Mouse (Mus musculus) activated CD4-positive, CD25-positive, alpha-beta regulatory T cell, adult 9 weeks (primary cell): ENCODE measurements around the gene Olfr1279. TPM values are rescaled to one million over a fixed set of nuclear protein-coding genes. Genes with fewer than 3 reads are reported as not detected.

Experiments
- polyA plus RNA-seq: library from polyadenylated mRNA; unstranded; fragments of 100-300 nt; shearing (Covaris generic); gene quantifications from one replicate; pipeline ENCODE4 v1.2.1, GENCODE M21; 2017

The Olfr1279 gene
- not detected for polyA plus RNA-seq

DNA sequence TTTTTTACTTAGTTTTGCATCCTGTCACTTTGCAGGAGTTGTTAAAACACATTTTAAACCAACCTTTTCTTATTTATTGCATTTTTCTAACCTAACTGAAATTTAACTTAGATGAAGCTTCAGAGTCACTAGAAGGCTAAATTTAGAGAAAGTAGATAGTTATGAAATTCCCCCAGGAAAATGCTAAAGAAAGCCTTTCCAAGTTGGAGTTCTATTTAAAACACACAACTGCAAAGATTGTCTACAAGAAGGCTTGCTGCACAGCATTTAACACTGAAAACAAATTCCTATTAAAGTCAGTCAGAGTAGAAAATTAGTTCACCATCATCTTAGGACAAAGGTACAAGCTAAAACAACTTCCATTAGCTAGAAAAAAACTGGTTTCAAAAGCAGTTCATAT lies at the start of gene Olfr1279:
Olfr1279 (plus strand) TSS at position 262 of the 400 bp plus-strand sequence.

DNA sequence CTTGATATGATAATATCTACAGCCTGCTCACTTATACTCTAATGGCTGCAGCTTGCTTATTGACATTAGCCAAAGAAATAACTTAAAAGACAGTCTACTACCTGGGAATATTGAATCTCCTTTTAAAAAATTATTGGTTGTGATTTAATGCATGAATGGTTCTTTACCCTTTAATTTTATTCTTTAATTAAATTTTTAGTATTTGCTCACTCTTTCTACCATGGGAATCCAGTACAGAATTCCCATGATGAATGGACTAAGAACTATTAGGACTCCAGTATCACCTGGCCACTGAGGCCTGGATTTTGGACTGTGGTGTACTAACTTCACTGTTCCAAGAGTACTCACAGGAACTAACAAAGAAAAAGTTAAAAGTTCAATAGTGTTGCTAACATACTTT lies 46.2 kb upstream of the Olfr1279 start, which contains the start of gene Olfr1276:
Olfr1276 (plus strand) TSS at position 301 of the 400 bp plus-strand sequence.

DNA sequence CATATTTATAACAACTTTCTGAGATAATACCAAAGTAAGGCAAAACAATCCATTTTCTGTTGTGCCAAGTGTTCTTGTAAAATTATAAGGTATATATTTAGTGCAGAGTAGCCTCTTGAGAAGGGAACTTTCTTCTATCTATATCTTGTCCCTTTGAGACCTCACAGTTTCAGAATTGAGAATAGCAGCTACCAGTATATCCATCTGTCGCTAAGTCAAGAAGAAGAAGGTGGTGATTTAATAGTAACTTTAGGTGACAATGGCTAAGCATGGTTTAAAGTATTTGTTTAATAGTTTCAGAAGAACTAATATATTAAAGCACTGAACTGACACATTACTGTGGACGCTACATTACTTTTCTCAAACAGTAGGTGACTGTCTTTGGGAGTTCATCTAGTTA lies 26.4 kb upstream of the Olfr1279 start, which contains the start of gene Olfr1277:
Olfr1277 (minus strand) TSS at position 101 of the 400 bp plus-strand sequence.

DNA sequence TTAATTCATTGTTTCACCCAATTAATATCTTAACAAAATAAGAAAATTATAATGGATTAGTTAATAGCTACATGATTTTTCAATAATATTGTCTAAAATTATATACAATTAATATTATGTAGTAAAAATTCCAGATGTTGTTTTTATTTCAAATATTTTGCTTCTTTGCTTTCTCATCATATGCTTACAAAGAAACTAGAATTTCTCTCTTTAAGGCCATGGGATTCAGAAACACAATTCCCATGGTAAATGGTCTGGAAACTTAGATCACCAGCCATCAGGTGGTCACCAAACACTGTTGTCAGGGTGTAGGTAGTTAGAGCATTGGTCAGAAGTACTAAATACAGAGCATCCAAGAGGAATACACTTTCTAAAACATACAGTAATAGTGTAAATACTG lies 10.6 kb upstream of the Olfr1279 start, which contains the start of gene Olfr1278:
Olfr1278 (plus strand) TSS at position 301 of the 400 bp plus-strand sequence.

DNA sequence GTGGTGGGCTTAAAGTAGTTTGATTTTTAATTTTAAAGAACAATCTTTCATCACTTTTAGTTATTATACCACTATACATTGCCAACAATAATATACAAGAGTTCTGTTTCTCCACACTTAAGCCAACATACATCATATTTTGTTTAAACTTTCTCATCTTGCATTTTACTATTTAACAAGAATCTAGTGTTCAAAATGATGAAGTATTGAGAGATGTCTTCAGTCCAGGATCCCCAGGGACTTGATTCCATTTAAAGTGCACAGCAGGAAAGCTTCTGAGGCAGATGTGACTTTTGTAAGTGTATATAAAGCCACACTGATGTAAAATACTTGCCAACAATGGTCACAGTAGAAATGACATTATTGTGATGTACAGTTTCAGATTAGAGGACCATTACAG lies 13.3 kb downstream of the Olfr1279 start, which contains the start of gene Olfr1280:
Olfr1280 (plus strand) TSS at position 301 of the 400 bp plus-strand sequence.

DNA sequence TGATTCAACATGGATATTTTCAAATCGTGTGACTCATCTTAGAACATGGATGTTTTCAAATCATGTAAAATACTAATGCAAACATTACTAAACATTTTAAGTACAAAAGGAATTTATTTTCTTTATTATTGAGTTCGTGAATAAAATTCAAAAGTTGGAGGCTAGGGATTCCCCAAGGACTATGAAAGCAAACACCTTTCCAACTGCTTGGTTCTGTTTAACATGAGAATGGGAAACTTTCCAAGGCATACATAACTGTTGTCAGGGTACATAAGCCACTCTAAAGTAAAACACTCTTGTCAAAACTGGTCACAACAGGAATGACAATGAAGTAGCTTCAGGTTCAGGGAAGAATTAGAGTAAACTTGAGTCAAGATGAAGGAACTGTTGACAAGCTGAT lies 25.8 kb downstream of the Olfr1279 start, which contains the start of gene Olfr1281:
Olfr1281 (plus strand) TSS at position 301 of the 400 bp plus-strand sequence.

DNA sequence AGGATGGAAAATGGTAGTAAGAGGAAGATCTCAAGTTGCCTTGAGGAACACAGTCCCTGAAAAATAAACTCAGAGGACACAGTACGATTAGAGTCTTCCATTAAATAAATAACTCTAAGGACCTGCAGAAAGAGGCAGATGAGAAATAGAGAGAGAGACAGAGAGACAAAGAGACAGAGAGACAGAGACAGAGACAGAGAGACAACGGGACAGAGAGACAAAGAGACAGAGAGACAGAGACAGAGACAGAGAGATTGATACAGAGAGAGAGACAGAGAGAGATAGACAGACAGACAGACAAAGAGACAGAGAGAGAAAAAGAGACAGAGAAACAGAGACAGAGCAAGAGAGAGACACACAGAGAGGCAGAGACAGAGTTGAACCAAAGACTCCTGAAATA lies 35.5 kb downstream of the Olfr1279 start, which contains the start of gene Olfr1282:
Olfr1282 (minus strand) TSS at position 101 of the 400 bp plus-strand sequence.

Other genes with a start within 250 kb of the Olfr1279 start
- gene Gm13941, start 194.7 kb upstream of the Olfr1279 start, polyA plus RNA-seq, result not detected
- not detected for gene Gm15130, start 147.7 kb upstream of the Olfr1279 start, polyA plus RNA-seq
- gene 4930430A15Rik, start 71.0 kb upstream of the Olfr1279 start, polyA plus RNA-seq, result not detected
- not detected for gene Olfr1275, start 65.3 kb upstream of the Olfr1279 start, polyA plus RNA-seq
- not detected for gene Olfr1276, start 46.1 kb upstream of the Olfr1279 start, polyA plus RNA-seq
- not detected for gene Olfr1277, start 26.5 kb upstream of the Olfr1279 start, polyA plus RNA-seq
- not detected for gene Olfr1278, start 10.5 kb upstream of the Olfr1279 start, polyA plus RNA-seq
- not detected for gene Olfr1280, start 13.4 kb downstream of the Olfr1279 start, polyA plus RNA-seq
- not detected for gene Olfr1281, start 25.9 kb downstream of the Olfr1279 start, polyA plus RNA-seq
- not detected for gene Olfr1282, start 35.4 kb downstream of the Olfr1279 start, polyA plus RNA-seq
- not detected for gene Olfr1283, start 66.2 kb downstream of the Olfr1279 start, polyA plus RNA-seq
- not detected for gene Olfr1284, start 74.9 kb downstream of the Olfr1279 start, polyA plus RNA-seq
- gene Olfr1286, start 122.5 kb downstream of the Olfr1279 start, polyA plus RNA-seq, result not detected
- gene Olfr1287, start 148.5 kb downstream of the Olfr1279 start, polyA plus RNA-seq, result not detected
- not detected for gene Olfr1288, start 173.5 kb downstream of the Olfr1279 start, polyA plus RNA-seq
- not detected for gene Olfr1289, start 180.2 kb downstream of the Olfr1279 start, polyA plus RNA-seq
- gene Olfr1290, start 193.2 kb downstream of the Olfr1279 start, polyA plus RNA-seq, result not detected
- not detected for gene Olfr1291-ps1, start 196.5 kb downstream of the Olfr1279 start, polyA plus RNA-seq
- not detected for gene Olfr1293-ps, start 224.6 kb downstream of the Olfr1279 start, polyA plus RNA-seq
- gene Olfr1294, start 239.7 kb downstream of the Olfr1279 start, polyA plus RNA-seq, result not detected